Mouse (Mus musculus): ENCODE measurements around the gene Arhgef1.
"Not testable (repeated sequence)": the region's sequence is repeated elsewhere in the genome, so short reads cannot be mapped to it uniquely, and the experiment has no call there.

Gene Arhgef1

GRCm38 (mm10) chr7:24890281-24891216, 12.2 kb upstream of the Arhgef1 start:
- DNase-seq: peak; percentile 78

- no peak for DNase-seq
These were observed 11.2 kb upstream of the Arhgef1 start for GRCm38 (mm10) chr7:24891241-24892124.

- DNase-seq: no peak
These were observed 10.6 kb upstream of the Arhgef1 start for GRCm38 (mm10) chr7:24892125-24892583.

GRCm38 (mm10) chr7:24895749-24896148, 7.0 kb upstream of the Arhgef1 start:
- not testable (repeated sequence) for DNase-seq

- no peak for DNase-seq
These were observed 6.4 kb upstream of the Arhgef1 start for GRCm38 (mm10) chr7:24896269-24896668.

GRCm38 (mm10) chr7:24897224-24897623, 5.5 kb upstream of the Arhgef1 start, which contains the start of gene Cd79a:
Gene Cd79a (plus strand): TSS chr7:24897381.
- no peak for DNase-seq

- no peak for DNase-seq
These were observed 4.8 kb upstream of the Arhgef1 start for GRCm38 (mm10) chr7:24897959-24898358.

GRCm38 (mm10) chr7:24901114-24901513, 1.6 kb upstream of the Arhgef1 start:
- no peak for DNase-seq

- no peak for DNase-seq
These were observed 870 bp upstream of the Arhgef1 start for GRCm38 (mm10) chr7:24901842-24902241.

- DNase-seq: no peak
These were observed 465 bp upstream of the Arhgef1 start for GRCm38 (mm10) chr7:24902264-24902629.

- DNase-seq: no peak
These were observed 723 bp downstream of the Arhgef1 start for GRCm38 (mm10) chr7:24903444-24903825.

- peak; percentile 99 for DNase-seq
These were observed 1.4 kb downstream of the Arhgef1 start for GRCm38 (mm10) chr7:24904070-24904483.

- peak; percentile 76 for DNase-seq
These were observed 2.2 kb downstream of the Arhgef1 start for GRCm38 (mm10) chr7:24904936-24905335.

- no peak for DNase-seq
These were observed 3.8 kb downstream of the Arhgef1 start for GRCm38 (mm10) chr7:24906551-24906950.

GRCm38 (mm10) chr7:24907211-24907748, 4.6 kb downstream of the Arhgef1 start:
- DNase-seq: no peak

- no peak for DNase-seq
These were observed 9.8 kb downstream of the Arhgef1 start for GRCm38 (mm10) chr7:24912480-24912879.

- DNase-seq: no peak
These were observed 16.1 kb downstream of the Arhgef1 start for GRCm38 (mm10) chr7:24918763-24919323.

GRCm38 (mm10) chr7:24919728-24920127, 17.0 kb downstream of the Arhgef1 start:
- DNase-seq: no peak

GRCm38 (mm10) chr7:24930475-24930874, 27.8 kb downstream of the Arhgef1 start:
- DNase-seq: no peak

GRCm38 (mm10) chr7:24931651-24932050, 28.9 kb downstream of the Arhgef1 start:
- no peak for DNase-seq

- no peak for DNase-seq
These were observed 40.9 kb downstream of the Arhgef1 start for GRCm38 (mm10) chr7:24943641-24944040.

- no peak for DNase-seq
These were observed 41.7 kb downstream of the Arhgef1 start, which contains the start of gene Gm4881 for GRCm38 (mm10) chr7:24944257-24944950. Gene Gm4881 (minus strand): TSS chr7:24944494.

Data from kidney, postnatal 14 days (tissue).